17 mouse cellular contexts compared by ENCODE assay signal in genomic region chr1:194962712-194963111, GRCm38 (mm10). TPM values are rescaled to one million over a fixed set of nuclear protein-coding genes. Genes with fewer than 3 reads are reported as not detected.
DNase-seq lines count a peak whose midpoint lies in the region; ATAC-seq and TF ChIP-seq lines count a peak whose summit lies in the region.
"Had no signal": no experiment of that assay in that cellular context is flagged by ENCODE, and none has a peak within 500 bp of the region (broad histone marks: within the 10 kb centered on the region; RNA-seq: fewer than 3 reads in every experiment).

No protein-coding gene starts in this region.

- H3K4me1 ChIP-seq in heart, postnatal 0 days (ENCODE audit: control insufficient read depth, insufficient read depth): no peaks in the 10 kb centered on the region
- H3K4me1 ChIP-seq in lung, embryonic 15.5 days: peaks cover 9% of the 10 kb centered on the region
- H3K4me1 ChIP-seq: hindbrain, embryonic 15.5 days; liver, embryonic 13.5 days had no signal

- no peaks in the 10 kb centered on the region for H3K9me3 ChIP-seq in heart, postnatal 0 days (replicated peaks; ENCODE audit: control insufficient read depth, low read length)
- no peaks in the 10 kb centered on the region for H3K9me3 ChIP-seq in lung, embryonic 15.5 days
- H3K9me3 ChIP-seq: hindbrain, embryonic 15.5 days; liver, embryonic 13.5 days had no signal

- ATAC-seq in cerebellum, adult (ENCODE audit: insufficient number of reproducible peaks, low FRiP score, low TSS enrichment): 0 out of 2 replicates have a peak, but pooled peaks have one; percentile 20
- ATAC-seq in heart, postnatal 0 days (ENCODE audit: insufficient read depth, low read depth): 0 out of 2 replicates have a peak, but pooled peaks have one; percentile 8
- ATAC-seq in lung, embryonic 15.5 days (ENCODE audit: borderline replicate concordance, extremely low read depth, low FRiP score, low TSS enrichment): peak; percentile 83; the same call in 1 of the 2 replicates

- no peak for TF ChIP-seq EP300 in heart, postnatal 0 days (IDR thresholded peaks at IDR 0.05; ENCODE audit: low read depth)

- H3K36me3 ChIP-seq in heart, postnatal 0 days (replicated peaks; ENCODE audit: control insufficient read depth, insufficient read depth, low read length): peaks cover 10% of the 10 kb centered on the region
- no peaks in the 10 kb centered on the region for H3K36me3 ChIP-seq in lung, embryonic 15.5 days
- H3K36me3 ChIP-seq: hindbrain, embryonic 15.5 days; liver, embryonic 13.5 days had no signal

- H3K27me3 ChIP-seq in heart, postnatal 0 days (ENCODE audit: control insufficient read depth, insufficient read depth, low read length): no peaks in the 10 kb centered on the region
- H3K27me3 ChIP-seq in lung, embryonic 15.5 days: no peaks in the 10 kb centered on the region
- H3K27me3 ChIP-seq: liver, embryonic 13.5 days had no signal

- H3K4me2 ChIP-seq in heart, postnatal 0 days (ENCODE audit: low read depth, low read length): no peak overlapping the region
- H3K4me2 ChIP-seq in lung, embryonic 15.5 days: no peak overlapping the region
- H3K4me2 ChIP-seq: heart, embryonic 11.5 days; hindbrain, embryonic 15.5 days; liver, embryonic 13.5 days; midbrain, embryonic 11.5 days had no signal

- H3K27ac ChIP-seq in heart, postnatal 0 days (ENCODE audit: low read depth): no peak overlapping the region
- H3K27ac ChIP-seq in lung, embryonic 15.5 days: peak overlapping the region; percentile 58
- H3K27ac ChIP-seq: hindbrain, embryonic 15.5 days; kidney, postnatal 0 days; liver, embryonic 13.5 days; stomach, postnatal 0 days had no signal

- H3K9ac ChIP-seq in heart, postnatal 0 days (replicated peaks; ENCODE audit: low read depth, low read length): no peak overlapping the region
- H3K9ac ChIP-seq in lung, embryonic 15.5 days: no peak overlapping the region
- H3K9ac ChIP-seq: hindbrain, embryonic 15.5 days; liver, embryonic 13.5 days had no signal

- no peak for TF ChIP-seq CTCF in heart, postnatal 0 days (IDR thresholded peaks at IDR 0.05; ENCODE audit: low read depth)

- H3K4me3 ChIP-seq in heart, postnatal 0 days (ENCODE audit: low read depth, low read length): no peak overlapping the region
- H3K4me3 ChIP-seq in lung, embryonic 15.5 days: no peak overlapping the region
- H3K4me3 ChIP-seq: erythroblast, embryonic 14.5 days; hindbrain, embryonic 15.5 days; liver, embryonic 13.5 days had no signal

- DNase-seq in cerebellum, adult 9-10 months: no peak
- no peak for DNase-seq in heart, postnatal 0 days (ENCODE audit: low spot score)
- no peak for DNase-seq in heart, adult 8-10 months (ENCODE audit: low spot score)
- DNase-seq in lung, postnatal 25 days (ENCODE audit: low spot score): no peak
- DNase-seq in NIH3T3 (ENCODE audit: low read depth): peak; percentile 60
- no peak for DNase-seq in thymus, postnatal 25 days
- DNase-seq: liver, embryonic 13.5 days; thymus, adult 18-20 months had no signal

RNA-seq across cellular contexts. Expression of gene Cd34, which starts 24.1 kb away (rescaled TPM):
- total RNA-seq in heart, postnatal 0 days (2014; rRNA removed; ENCODE audit: low replicate concordance): 173 and 187 TPM in 2 replicates
- polyA plus RNA-seq in heart, postnatal 0 days (2015; fragmentation: Nextera tagmentation; extraction: Ambion mirVana): 116 and 128 TPM in 2 replicates
- 10 to 100 TPM; 70.6 to 81.5 (median 80.7) TPM for total RNA-seq in heart, adult 8-10 months (2022)
- polyA plus RNA-seq in lung, embryonic 15.5 days (2015; fragmentation: Nextera tagmentation; extraction: Ambion mirVana): 179 and 183 TPM in 2 replicates
- total RNA-seq: MEL had no signal

Comparison
In these comparisons a context has a peak if more than half of its experiments do, and no peak if none do; other contexts are left out.
1. ATAC-seq: peak in every context shown above with its lines; median percentile 83 in lung, embryonic 15.5 days; 20 in cerebellum, adult; 8 in heart, postnatal 0 days.